Mouse (Mus musculus) kidney, postnatal 0 days (tissue): ENCODE results near the gene Marveld1. TPM values are rescaled to one million over a fixed set of nuclear protein-coding genes. Genes with fewer than 3 reads are reported as not detected.

ENCODE experiments used
- ATAC-seq: fragments of 200-750 bp; cut with Nextera tagmentation; replicated peaks from 2 replicates; pipeline ENCODE4 v1.8.0; 2017; ENCODE audit warnings: low read depth, moderate number of reproducible peaks, moderate TSS enrichment, moderate library complexity; ENCODE audit not compliant: low FRiP score
- DNase-seq: peaks from one replicate; pipeline ENCODE4 v3.0.0-alpha.2; 2016; ENCODE audit warnings: low spot score
- H3K27ac ChIP-seq: fragments of 300-500 bp; sonication (generic); 2 replicates; pipeline ENCODE4 v1.5.1; 2014; ENCODE audit warnings: mild to moderate bottlenecking
- H3K27me3 ChIP-seq: fragments of 300-500 bp; sonication (generic); 2 replicates; pipeline ENCODE4 v1.6.1; 2014; ENCODE audit warnings: low read length, mixed read lengths; ENCODE audit not compliant: insufficient read depth
- H3K36me3 ChIP-seq: fragments of 300-500 bp; sonication (generic); 2 replicates; pipeline ENCODE4 v1.6.1; 2014; ENCODE audit warnings: low read length, mixed read lengths; ENCODE audit not compliant: insufficient read depth
- H3K4me1 ChIP-seq: fragments of 300-500 bp; sonication (generic); replicated peaks from 2 replicates; pipeline ENCODE4 v1.6.1; 2014; ENCODE audit warnings: antibody characterized with exemption, low read length, mixed read lengths; ENCODE audit not compliant: insufficient read depth
- H3K4me2 ChIP-seq: fragments of 300-500 bp; sonication (generic); 2 replicates; pipeline ENCODE4 v1.6.1; 2014; ENCODE audit warnings: mild to moderate bottlenecking, low read length, moderate library complexity, mixed read lengths
- H3K4me3 ChIP-seq: fragments of 300-500 bp; sonication (generic); replicated peaks from 2 replicates; pipeline ENCODE4 v1.5.1; 2014; ENCODE audit warnings: low read depth, low read length
- H3K9ac ChIP-seq: fragments of 300-500 bp; sonication (generic); 2 replicates; pipeline ENCODE4 v1.6.1; 2014; ENCODE audit warnings: low read depth, low read length
- H3K9me3 ChIP-seq: fragments of 300-500 bp; sonication (generic); replicated peaks from 2 replicates; pipeline ENCODE4 v1.6.1; 2016; ENCODE audit warnings: low read length, inconsistent platforms, mixed read lengths
- CTCF ChIP-seq: IDR thresholded peaks from 2 replicates; pipeline ENCODE4 v1.5.1; 2016; ENCODE audit warnings: antibody characterized with exemption, low read depth, mild to moderate bottlenecking, moderate library complexity
- WGBS: fragments of 180-500 bp; shearing (Covaris S2); extraction: QIAGEN DNeasy Blood & Tissue Kit; methylation state at CpG from one replicate; pipeline ENCODE4 v1.1.7; 2014; 5-methylcytosine and 5-hydroxymethylcytosine counted together
- polyA plus RNA-seq: library from polyadenylated mRNA; unstranded; fragments of >200 nt; fragmentation: Nextera tagmentation; extraction: Ambion mirVana; gene quantifications from 2 replicates; pipeline ENCODE4 v1.2.1, GENCODE M21; 2015

Gene Marveld1
- polyA plus RNA-seq, 1 experiment from 2014 or later: 18.9 TPM

DNA sequence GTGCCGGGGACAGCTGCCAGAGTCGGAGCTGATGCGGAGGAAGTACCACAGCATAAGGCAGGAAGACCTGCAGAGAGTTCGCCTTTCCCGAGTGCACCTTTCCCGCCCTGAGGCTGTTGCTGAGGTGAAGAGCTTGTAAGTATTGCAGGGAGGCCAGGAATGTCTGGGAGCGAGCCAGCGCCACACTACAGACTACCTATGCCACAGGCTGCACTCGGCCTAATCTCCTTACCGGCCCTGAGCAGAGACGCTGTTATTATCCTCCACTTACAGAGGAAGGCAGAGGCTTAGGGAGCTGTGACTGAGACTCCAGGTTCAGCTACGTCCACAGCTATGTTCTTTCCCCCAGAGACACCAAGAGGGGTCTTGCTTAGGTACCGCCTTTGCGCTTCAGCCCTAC lies 32.2 kb downstream of the Marveld1 start:
- H3K27ac ChIP-seq: no peak overlapping the region
- H3K4me3 ChIP-seq: no peak overlapping the region
- no peak for DNase-seq
- ATAC-seq: no peak
- WGBS: 90% methylated on average over 14 of the region's 14 CpGs
- no peaks in the 10 kb centered on the region for H3K4me1 ChIP-seq
- no peaks in the 10 kb centered on the region for H3K9me3 ChIP-seq
- TF ChIP-seq CTCF: no peak
- no peaks in the 10 kb centered on the region for H3K27me3 ChIP-seq
- no peak overlapping the region for H3K9ac ChIP-seq
- peaks cover 36% of the 10 kb centered on the region; the same call in 1 of the 2 replicates for H3K36me3 ChIP-seq
- H3K4me2 ChIP-seq: no peak overlapping the region

DNA sequence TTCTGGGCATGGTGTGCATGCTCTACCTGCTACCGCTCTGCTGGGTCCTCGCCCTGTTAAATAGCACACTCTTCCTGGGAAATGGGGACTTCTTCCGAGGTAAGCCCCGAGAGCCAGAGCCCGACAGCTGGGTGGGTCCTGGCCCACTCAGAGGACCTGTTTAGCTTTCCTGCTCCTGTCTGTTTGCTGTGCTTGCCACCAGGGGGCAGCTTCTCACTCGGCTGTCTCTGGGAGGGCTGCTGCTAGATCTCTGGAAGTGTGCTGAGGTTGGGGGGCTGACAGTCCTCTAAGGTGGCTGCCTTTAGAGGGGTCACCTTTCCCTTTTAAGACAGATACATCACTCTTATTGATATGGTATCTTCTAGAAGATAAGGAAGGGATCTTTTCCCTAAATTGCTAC lies 35.5 kb downstream of the Marveld1 start:
- H3K4me3 ChIP-seq: no peak overlapping the region
- H3K9me3 ChIP-seq: no peaks in the 10 kb centered on the region
- no peak overlapping the region for H3K4me2 ChIP-seq
- DNase-seq (no peak), ATAC-seq (0 out of 2 replicates have a peak, but pooled peaks have one; percentile 36)
- no peak overlapping the region for H3K27ac ChIP-seq
- 75% methylated on average over 6 of the region's 6 CpGs for WGBS
- H3K9ac ChIP-seq: no peak overlapping the region
- no peaks in the 10 kb centered on the region for H3K4me1 ChIP-seq
- TF ChIP-seq CTCF: peak; percentile 66
- H3K27me3 ChIP-seq: no peaks in the 10 kb centered on the region
- peaks cover 42% of the 10 kb centered on the region; the same call in 1 of the 2 replicates for H3K36me3 ChIP-seq

DNA sequence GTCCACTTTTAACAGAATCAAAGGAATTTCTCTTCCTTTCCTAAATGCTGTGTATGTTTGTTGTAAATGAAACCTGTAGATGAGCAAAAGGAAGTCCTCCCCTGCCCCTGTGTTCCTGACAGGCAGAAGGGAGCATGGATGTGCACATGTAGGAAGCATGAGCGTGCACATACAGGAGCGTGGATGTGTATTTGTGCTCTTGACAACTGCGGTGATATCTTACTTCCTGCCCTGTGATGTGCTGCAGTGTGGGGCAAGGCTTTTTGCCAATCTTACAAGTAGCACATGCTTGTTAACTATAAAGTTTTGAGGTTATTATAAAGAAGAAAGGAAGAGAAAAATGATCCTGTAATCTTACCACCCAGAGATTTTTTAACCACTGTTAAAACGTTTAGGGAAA lies 42.5 kb downstream of the Marveld1 start:
- Histone ChIP-seq H3K27me3 (no peaks in the 10 kb centered on the region), H3K4me2 (no peak overlapping the region), H3K27ac (no peak overlapping the region), H3K4me1 (no peaks in the 10 kb centered on the region), H3K4me3 (no peak overlapping the region), H3K9me3 (no peaks in the 10 kb centered on the region), H3K9ac (no peak overlapping the region), H3K36me3 (peaks cover 39% of the 10 kb centered on the region)
- ATAC-seq (no peak), DNase-seq (no peak)
- 67% methylated on average over 4 of the region's 4 CpGs for WGBS
- no peak for TF ChIP-seq CTCF

DNA sequence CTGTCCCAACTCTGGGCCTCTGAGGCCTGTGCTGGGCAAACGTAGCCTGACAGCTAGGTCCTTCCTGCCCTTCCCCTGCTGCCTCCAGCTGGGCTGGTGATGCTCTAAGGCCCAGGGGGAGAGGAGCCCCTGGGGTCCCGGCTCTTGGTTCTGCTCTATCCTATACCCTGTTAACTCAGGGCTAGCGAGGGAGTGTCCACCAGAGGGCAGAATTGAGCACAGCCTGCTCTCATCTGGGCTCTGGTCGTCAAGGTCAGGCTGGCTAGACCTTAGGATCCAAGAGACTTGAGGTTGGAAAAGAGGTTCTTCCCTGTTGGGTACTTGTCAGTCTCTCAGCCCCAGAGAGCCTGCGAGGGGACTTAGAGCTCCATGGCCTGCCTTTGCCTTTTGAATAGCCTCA lies 43.3 kb downstream of the Marveld1 start:
- peak; percentile 83 for TF ChIP-seq CTCF
- 22% methylated on average over 5 of the region's 5 CpGs for WGBS
- H3K4me3 ChIP-seq: no peak overlapping the region
- ATAC-seq: peak; percentile 50; the same call in 1 of the 2 replicates
- H3K27me3 ChIP-seq: no peaks in the 10 kb centered on the region
- no peaks in the 10 kb centered on the region for H3K4me1 ChIP-seq
- peak; percentile 72 for DNase-seq
- H3K4me2 ChIP-seq: no peak overlapping the region
- no peak overlapping the region for H3K27ac ChIP-seq
- no peaks in the 10 kb centered on the region for H3K9me3 ChIP-seq
- no peak overlapping the region for H3K9ac ChIP-seq
- H3K36me3 ChIP-seq: peaks cover 32% of the 10 kb centered on the region

DNA sequence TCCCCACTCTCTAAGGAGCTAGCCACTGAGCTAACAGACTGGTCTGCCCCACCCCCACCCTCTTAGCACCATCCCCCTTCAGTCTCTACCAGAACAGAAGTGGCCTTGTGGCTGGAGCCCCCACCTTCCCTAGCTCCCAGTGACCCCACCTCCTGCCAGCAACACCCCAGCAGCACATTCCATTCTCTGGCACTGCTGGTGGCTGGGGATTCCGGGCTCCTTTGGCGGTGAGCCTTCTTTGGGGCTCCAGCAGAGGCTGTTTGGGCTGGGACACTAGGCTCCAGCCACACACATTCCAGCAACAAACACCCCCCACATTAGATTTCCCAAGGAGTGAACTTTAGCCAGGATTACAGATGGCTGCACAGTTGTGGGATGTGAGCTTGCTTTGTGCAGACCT lies 46.1 kb downstream of the Marveld1 start:
- TF ChIP-seq CTCF: no peak
- no peak for ATAC-seq
- no peaks in the 10 kb centered on the region for H3K9me3 ChIP-seq

DNA sequence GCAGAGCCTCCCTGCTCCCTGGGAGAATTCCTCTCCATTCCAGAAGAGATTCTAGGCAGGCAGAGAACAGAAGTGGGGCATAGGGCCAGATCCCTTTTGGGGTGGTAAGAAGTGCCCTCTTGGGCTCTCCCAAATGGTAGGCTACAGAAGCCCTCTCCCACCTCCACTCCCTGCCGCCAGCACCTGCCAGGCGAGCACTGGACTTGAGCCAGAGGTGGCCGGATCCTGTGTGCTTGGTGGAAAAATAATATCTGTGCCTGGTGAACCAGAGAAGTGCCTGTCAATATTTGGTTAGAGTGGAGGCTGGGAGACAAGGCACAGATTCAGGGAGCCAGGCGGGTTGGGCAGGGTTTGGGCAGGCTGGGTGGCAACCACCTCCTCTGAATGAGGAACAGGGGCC lies 49.2 kb downstream of the Marveld1 start:
- Histone ChIP-seq H3K9me3 (no peaks in the 10 kb centered on the region), H3K4me1 (no peaks in the 10 kb centered on the region; the same call in 1 of the 2 replicates), H3K4me3 (no peak overlapping the region), H3K27me3 (peaks cover 19% of the 10 kb centered on the region), H3K9ac (no peak overlapping the region), H3K36me3 (peaks cover 7% of the 10 kb centered on the region; the same call in 1 of the 2 replicates), H3K4me2 (no peak overlapping the region), H3K27ac (no peak overlapping the region)
- DNase-seq (no peak), ATAC-seq (no peak)
- 41% methylated on average over 4 of the region's 4 CpGs for WGBS
- TF ChIP-seq CTCF: no peak

More for the DNA sequence above, 46.1 kb downstream of the Marveld1 start:
- Histone ChIP-seq H3K27me3 (0 out of 2 replicates have a peak, but pooled peaks cover 4% of the 10 kb centered on the region), H3K36me3 (peaks cover 24% of the 10 kb centered on the region), H3K4me2 (no peak overlapping the region), H3K27ac (no peak overlapping the region), H3K4me1 (no peaks in the 10 kb centered on the region), H3K9ac (no peak overlapping the region), H3K4me3 (no peak overlapping the region)
- DNase-seq: no peak
- 73% methylated on average over 2 of the region's 2 CpGs for WGBS

DNA sequence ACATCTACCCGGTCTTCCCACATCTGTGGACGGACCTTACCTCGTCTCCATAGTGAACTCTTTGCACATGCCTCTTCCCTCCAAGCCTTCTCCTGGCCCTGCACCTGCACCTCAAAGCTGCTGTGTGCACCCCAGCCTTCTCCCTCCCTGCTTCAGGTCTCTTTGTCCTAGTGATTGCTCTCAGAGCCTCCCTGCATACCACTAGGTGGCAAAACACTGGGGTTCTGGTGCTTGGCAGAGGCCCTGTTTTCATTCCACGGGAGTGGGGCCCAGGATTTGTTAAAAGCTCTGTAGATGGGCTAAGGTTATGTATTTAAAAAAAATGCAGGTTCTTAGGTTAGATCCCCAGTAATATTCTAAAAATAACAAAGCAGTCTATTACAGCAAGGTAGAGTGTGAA lies 49.9 kb downstream of the Marveld1 start:
- no peaks in the 10 kb centered on the region for H3K9me3 ChIP-seq
- ATAC-seq: no peak
- DNase-seq: no peak
- WGBS: 73% methylated on average over 4 of the region's 4 CpGs
- peaks cover 26% of the 10 kb centered on the region for H3K27me3 ChIP-seq
- H3K4me3 ChIP-seq: no peak overlapping the region
- peak; percentile 29; the same call in 1 of the 2 replicates for TF ChIP-seq CTCF
- no peak overlapping the region for H3K27ac ChIP-seq
- H3K9ac ChIP-seq: no peak overlapping the region
- H3K36me3 ChIP-seq: 0 out of 2 replicates have a peak, but pooled peaks cover 4% of the 10 kb centered on the region
- H3K4me2 ChIP-seq: no peak overlapping the region
- no peaks in the 10 kb centered on the region; the same call in 1 of the 2 replicates for H3K4me1 ChIP-seq
